Mouse (Mus musculus) embryonic fibroblast, embryonic 13.5 days (primary cell): Measurements from ENCODE around the gene Ccl11.

Experiments used
- CTCF ChIP-seq: IDR thresholded peaks from 2 replicates; pipeline ENCODE4 v1.5.1; 2011; ENCODE audit warnings: mild to moderate bottlenecking, control low read depth, low read length, moderate library complexity, borderline replicate concordance; ENCODE audit not compliant: insufficient read depth
- POLR2A ChIP-seq: IDR thresholded peaks from 2 replicates; pipeline ENCODE4 v1.6.1; 2011; ENCODE audit warnings: low read depth, mild to moderate bottlenecking, control low read depth, low read length, moderate library complexity

DNA sequence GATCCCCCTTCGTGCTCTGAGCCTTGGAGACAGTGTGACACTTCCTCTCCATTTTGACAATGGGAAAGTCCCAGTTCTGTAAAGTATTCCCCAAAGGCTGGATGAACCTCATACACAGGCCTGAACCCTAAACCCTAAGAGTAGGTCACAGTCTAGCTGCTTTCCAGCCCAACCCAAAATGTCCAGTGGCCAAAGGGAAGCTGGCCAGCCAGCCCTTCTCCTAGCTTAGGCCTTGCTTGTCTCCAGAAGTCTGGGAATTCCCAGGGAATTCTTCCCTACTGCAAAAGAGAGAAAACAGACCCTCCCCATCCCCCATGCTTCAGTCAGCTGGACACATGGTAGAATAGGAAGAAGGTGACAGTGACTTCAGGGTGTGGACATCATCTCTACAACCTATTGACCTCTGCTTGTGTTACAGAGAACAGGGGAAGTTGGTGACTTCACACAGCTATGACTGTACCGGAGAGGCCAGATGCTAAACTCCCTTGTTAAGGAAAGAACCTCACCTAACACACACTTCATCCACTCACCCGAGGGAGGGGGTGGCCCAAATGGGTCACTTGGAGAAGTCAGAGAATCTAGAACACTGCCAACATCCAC is 41.3 kb upstream of the Ccl11 start:
- TF ChIP-seq POLR2A (no peak), CTCF (no peak)
